Mouse (Mus musculus): ENCODE measurements at regions not wholly inside any gene's neighbourhood (a gene's known extent, or its start where the extent isn't known, plus 50 kb on each side); places are given as distances from the start of the nearest gene placed in this dataset.

GRCm38 (mm10) chr10:119135489-119135924 is 104.3 kb downstream of the Cand1 start:
- no peak for TF ChIP-seq CTCF (IDR thresholded peaks at IDR 0.05; ENCODE audit: extremely low read depth, insufficient read depth, insufficient read length, insufficient replicate concordance)
- no peak for TF ChIP-seq POLR2A (IDR thresholded peaks at IDR 0.05; ENCODE audit: low read depth, low read length)
